Mouse (Mus musculus) cerebellum, adult 8-10 months (tissue): ENCODE measurements around the gene Chaf1a.
A peak's percentile ranks its signal among the peaks of the same experiment; 100 is the strongest.
"Not testable (repeated sequence)": the region's sequence is repeated elsewhere in the genome, so short reads cannot be mapped to it uniquely, and the experiment has no call there.

Experiments
- DNase-seq: peaks from one replicate; pipeline ENCODE4 v3.0.0; 2022

Gene Chaf1a

GRCm38 (mm10) chr17:56092794-56093193 is 52.6 kb downstream of the Chaf1a start:
- no peak for DNase-seq

DNA sequence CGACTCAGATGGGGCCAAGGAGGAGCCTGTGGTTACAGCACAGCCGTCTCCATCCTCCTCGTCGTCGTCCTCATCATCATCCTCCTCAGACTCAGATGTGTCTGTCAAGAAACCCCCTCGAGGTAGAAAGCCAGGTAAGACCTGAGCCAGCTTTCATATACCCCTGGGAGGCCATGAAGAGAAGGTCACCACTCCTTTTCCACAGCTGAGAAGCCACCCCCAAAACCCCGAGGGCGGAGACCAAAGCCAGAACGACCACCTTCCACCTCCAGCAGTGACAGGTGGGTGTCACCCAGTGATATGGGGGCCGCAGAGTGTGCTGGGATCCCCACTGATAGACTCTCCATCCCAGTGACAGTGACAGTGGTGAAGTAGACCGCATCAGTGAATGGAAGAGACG is 56.6 kb downstream of the Chaf1a start:
- no peak for DNase-seq

DNA sequence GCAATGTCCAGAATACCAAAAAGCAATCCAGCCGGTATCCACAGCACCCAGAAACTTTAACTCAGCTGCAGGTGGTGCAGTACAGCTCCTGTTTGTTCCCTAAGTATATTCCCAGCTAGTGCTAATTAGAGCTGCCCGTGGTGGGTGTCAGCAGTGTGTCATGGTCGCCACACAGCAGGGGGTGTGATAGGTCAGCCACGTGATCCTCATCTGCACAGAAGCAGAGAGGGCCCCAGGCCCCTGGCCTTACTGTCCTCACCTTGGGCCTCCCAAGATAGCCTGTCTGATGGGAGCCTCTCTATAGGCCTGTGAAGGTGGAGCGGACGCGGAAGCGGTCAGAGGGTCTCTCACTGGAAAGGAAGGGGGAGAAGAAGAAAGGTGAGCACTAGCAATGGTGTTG is 57.9 kb downstream of the Chaf1a start:
- no peak for DNase-seq

GRCm38 (mm10) chr17:56098711-56099572 is 58.7 kb downstream of the Chaf1a start:
- no peak for DNase-seq

DNA sequence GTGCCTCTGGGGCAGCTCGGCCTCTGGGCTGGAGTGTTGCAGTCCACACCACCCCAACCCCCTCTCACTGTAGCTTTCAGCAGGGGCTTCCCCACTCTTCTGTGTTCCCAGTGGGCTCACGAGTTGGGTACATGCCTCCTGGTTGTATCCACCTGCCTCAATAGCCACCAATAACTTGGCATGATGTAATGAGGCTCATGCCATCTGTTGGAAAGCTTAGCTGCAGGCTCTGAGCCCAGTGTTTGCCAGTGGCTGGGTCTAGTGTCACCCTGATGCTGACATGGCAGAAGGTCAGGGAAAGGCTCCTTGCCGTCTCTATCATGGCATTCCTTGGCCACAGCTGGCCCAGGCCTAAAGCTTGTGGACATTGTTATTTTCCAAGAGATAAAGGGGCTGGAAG is 60.6 kb downstream of the Chaf1a start:
- DNase-seq: no peak

DNA sequence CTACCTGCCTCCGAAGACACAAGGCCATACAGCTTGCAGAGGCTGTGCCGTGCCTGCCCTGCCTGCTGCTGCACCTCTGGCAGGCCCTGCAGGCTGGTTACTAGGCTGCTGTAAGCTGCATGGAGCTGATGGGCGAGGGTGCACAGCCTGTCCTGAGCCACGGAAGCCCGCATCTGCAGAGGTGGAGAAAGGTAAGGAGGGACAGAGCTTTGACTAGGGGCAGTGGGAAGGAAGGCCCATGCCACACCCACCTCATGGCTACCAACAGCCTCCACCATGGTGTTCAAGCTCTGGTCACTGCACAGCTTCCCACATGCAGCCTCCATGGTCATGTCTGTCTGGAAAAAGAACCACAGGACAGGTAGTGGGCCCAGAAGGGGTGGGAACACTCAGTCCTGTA is 61.9 kb downstream of the Chaf1a start:
- no peak for DNase-seq

DNA sequence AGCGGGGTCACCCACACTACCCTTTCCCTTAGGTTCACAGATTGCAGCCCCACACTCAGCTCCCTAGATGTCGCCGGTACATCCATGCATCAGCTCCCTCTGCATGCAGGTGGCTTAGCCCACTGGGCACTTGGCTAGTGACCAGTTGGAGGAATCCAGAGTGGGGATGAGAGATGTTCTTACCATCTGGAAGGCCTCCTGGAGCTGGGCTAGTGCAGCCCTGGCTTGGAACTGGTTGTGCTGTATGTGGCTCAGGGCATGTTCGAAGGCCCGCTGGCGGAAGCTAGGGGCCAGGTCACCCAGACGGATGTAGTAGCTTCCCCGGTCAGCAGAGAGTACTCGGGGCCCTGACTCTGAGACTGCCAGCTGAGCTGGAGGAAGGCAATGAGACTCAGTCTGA is 62.7 kb downstream of the Chaf1a start:
- DNase-seq: no peak

DNA sequence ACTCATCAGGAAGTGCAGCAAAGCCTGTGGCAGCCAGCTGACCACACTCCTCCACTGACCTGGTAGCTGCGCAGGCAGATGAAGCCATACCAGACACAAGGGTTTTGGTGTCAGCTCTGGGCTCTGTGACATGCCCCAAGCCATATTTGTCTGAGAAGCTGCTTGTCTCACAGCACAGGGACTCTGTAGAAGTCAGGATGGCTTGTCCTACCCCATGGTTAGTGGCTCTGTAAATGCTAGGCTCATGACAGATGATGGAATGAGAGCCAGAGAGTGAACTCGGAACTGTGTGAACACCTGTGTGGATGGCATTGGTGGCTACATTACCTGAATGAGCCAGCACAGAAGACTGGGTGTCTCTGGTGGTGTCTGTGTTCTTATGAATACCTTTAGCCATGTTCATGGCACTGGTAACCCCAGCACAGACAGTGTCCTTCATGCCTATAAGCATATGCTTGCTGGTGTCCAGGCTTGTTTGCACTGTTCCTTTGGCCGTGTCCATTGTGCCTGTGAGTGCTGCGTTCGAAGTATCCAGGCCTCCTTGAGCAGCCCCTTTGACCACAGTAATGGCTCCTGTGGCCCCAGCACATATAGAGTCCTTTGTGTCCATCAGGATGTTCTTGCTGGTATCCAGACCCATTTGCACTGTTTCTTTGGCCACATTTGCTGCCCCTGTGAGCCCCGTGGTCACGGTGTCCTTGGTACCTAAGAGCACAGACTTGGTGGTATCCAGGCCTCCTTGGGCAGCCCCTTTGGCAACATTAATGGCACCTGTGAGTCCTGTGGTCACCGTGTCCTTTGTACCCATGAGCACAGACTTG is 63.4 kb downstream of the Chaf1a start:
- DNase-seq: no peak

- not testable (repeated sequence) for DNase-seq
These were observed 64.6 kb downstream of the Chaf1a start for GRCm38 (mm10) chr17:56104821-56105220.

DNA sequence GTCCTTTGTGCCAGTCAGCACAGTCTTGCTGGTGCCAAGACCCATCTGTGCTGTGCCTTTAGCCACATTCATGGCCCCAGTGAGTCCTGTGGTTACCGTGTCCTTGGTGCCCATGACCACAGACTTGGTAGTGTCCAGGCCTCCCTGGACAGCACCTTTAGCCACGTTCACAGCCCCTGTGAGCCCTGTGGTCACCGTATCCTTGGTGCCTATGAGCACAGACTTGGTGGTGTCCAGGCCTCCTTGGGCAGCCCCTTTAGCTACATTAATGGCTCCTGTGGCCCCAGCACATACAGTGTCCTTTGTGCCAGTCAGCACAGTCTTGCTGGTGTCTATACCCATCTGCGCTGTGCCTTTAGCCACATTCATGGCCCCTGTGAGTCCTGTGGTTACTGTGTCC is 66.2 kb downstream of the Chaf1a start:
- DNase-seq: not testable (repeated sequence)

GRCm38 (mm10) chr17:56106981-56107380 is 66.7 kb downstream of the Chaf1a start:
- DNase-seq: no peak

- no peak for DNase-seq
These were observed 67.5 kb downstream of the Chaf1a start for GRCm38 (mm10) chr17:56107736-56108135.

DNA sequence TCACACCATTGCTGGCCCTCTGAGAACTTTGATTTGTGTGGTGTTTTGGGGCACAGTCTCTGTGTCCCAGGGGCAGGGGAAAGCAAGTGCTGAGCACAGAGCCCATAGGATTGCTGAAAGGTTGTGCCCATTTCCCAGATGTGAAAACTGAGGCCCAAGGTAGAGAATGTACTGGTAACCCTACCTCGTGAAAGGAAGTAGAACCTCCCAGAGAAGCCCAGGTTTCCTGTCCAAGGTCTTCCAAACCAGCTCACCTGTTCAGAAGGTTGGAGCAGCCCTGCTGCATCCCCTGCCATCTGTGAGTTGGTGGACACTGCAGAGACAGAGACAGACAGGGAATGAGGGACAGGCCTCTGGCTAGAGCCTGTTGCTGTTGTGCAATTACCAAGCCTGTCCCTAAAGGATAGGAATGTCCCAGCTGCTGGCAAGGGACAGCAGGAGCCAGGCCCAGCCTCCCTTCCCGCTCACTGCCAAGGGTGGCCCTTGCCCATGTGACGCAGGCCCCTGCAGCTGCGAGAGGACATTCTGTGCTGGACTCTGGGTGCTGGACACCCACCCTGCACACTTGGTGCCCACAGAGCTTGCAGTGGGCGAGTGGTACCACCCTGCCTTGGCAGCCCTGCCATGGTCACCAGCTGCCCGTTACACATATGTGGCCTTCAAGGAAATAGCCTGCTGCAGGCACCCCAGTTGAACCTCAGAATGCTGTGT is 68.2 kb downstream of the Chaf1a start:
- no peak for DNase-seq

DNA sequence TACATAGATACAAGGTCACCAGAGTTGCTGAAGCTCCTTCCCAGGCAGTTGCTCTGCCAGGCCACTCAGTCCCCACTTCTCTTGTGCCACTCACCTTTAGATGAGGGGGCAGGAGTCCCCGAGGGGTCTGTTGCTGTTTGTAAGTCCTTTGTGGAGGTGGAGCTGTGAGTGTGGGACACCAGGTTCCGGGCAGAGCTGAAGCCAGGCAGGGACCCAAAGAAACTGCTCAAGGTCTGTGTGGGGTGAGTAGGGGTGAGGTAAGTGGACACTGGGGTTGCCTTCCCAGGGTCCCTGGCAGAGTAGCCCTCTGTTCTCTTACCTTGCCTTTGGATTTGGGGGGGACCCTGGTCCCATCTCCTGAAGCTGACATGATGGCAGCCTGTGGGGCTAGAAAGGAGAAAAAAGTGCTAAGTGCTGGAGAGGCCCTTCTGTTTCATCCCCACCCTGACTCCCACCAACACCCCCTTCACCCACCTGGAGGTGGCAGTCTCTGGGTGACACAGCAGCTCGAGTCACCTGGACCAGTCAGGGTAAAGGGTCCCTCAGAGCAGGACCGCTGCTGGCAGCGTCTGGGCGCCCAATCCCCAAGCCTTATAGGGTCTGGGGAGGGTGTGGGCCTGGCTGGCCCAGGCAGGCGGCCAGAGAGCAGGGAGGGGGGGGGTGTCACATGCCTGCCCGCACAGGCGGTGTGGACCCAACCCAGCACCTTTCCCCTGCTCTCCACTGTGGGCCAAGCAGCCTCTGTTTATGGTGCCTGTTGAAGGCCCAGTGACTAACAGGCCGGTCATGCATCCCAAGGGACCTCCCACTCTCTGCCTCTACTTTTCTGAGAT is 69.2 kb downstream of the Chaf1a start, which contains the start of gene Plin4:
Plin4 (minus strand) TSS at position 585 of the 833 bp plus-strand sequence.
- no peak for DNase-seq

DNA sequence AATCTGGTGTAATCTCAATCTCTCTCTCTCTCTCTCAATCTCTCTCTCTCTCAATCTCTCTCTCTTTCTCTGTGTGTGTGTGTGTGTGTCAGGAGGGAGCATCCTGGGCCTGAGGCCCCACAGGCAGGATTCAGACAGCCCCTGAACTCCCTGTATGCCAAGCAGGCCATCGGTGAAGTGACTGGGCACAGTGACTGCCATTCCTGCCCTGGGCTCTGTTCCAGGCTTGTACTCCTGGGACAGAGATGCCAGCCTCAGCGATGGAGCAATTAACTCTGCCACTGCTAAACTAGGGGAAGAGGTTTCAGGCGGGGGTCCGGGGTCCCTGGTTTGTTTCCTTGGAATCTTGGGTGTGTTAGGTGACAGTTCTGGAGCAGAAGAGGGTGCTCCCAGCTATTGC is 70.3 kb downstream of the Chaf1a start:
- no peak for DNase-seq

GRCm38 (mm10) chr17:56111021-56111420 is 70.8 kb downstream of the Chaf1a start:
- no peak for DNase-seq

GRCm38 (mm10) chr17:56111864-56112263 is 71.6 kb downstream of the Chaf1a start:
- peak; percentile 73 for DNase-seq

DNA sequence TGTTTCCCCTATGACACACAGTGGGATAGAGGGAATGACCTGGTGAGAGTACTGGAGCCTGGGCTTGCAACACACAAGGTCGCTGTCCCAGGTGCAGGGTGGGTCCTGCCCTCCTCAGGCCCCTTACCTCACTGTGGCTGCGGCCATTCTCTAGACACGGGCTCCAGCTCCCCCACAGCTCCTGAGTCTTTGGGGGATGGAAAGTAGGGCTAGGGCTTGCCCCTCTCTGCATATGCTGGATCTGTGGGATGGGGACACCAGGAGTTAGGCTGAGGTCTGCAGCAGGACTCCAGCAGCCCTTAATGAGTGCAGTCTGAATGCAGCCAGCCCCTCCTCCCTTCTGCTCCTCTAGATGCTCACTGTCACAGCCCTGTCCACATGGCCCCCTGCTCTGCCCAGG is 72.5 kb downstream of the Chaf1a start:
- DNase-seq: no peak

GRCm38 (mm10) chr17:56116193-56116592 is 76.0 kb downstream of the Chaf1a start:
- no peak for DNase-seq

- DNase-seq: no peak
These were observed 77.0 kb downstream of the Chaf1a start, which contains the start of gene Plin5 for GRCm38 (mm10) chr17:56117251-56117710. Gene Plin5 (minus strand): TSS chr17:56117596.

- DNase-seq: no peak
These were observed 79.2 kb downstream of the Chaf1a start for GRCm38 (mm10) chr17:56119431-56119830.
